Mouse (Mus musculus): ENCODE measurements around the gene Serpina1f. TPM values are rescaled to one million over a fixed set of nuclear protein-coding genes. Genes with fewer than 3 reads are reported as not detected.
"Not testable (repeated sequence)": the region's sequence is repeated elsewhere in the genome, so short reads cannot be mapped to it uniquely, and the experiment has no call there.

The Serpina1f gene
- polyA plus RNA-seq, 1 experiment from 2014 or later, result not detected

GRCm38 (mm10) chr12:103683775-103684174, 11.6 kb downstream of the Serpina1f start:
- DNase-seq (ENCODE audit: low spot score), result no peak
- no peaks in the 10 kb centered on the region for H3K27me3 ChIP-seq (ENCODE audit: low read depth, poor library complexity, severe bottlenecking)
- H3K36me3 ChIP-seq, result no peaks in the 10 kb centered on the region
- H3K4me1 ChIP-seq, result peaks cover 4% of the 10 kb centered on the region; the same call in 1 of the 2 replicates
- H3K27ac ChIP-seq, result no peak overlapping the region
- no peaks in the 10 kb centered on the region for H3K9me3 ChIP-seq (replicated peaks)
- H3K4me3 ChIP-seq, result no peak overlapping the region
- WGBS, result 55% methylated on average over 4 of the region's 4 CpGs

GRCm38 (mm10) chr12:103681739-103682138, 13.6 kb downstream of the Serpina1f start:
- H3K27me3 ChIP-seq (ENCODE audit: low read depth, poor library complexity, severe bottlenecking), result no peaks in the 10 kb centered on the region
- H3K4me1 ChIP-seq, result no peaks in the 10 kb centered on the region
- H3K36me3 ChIP-seq, result no peaks in the 10 kb centered on the region
- no peaks in the 10 kb centered on the region for H3K9me3 ChIP-seq (replicated peaks)
- WGBS, result 80% methylated on average over 2 of the region's 2 CpGs
- no peak overlapping the region for H3K4me3 ChIP-seq
- no peak for DNase-seq (ENCODE audit: low spot score)
- no peak overlapping the region for H3K27ac ChIP-seq

- no peak overlapping the region for H3K27ac ChIP-seq
- no peaks in the 10 kb centered on the region for H3K36me3 ChIP-seq
- WGBS, result 91% methylated on average over 2 of the region's 2 CpGs
- no peaks in the 10 kb centered on the region for H3K9me3 ChIP-seq (replicated peaks)
- no peaks in the 10 kb centered on the region for H3K27me3 ChIP-seq (ENCODE audit: low read depth, poor library complexity, severe bottlenecking)
- no peaks in the 10 kb centered on the region for H3K4me1 ChIP-seq
- no peak overlapping the region for H3K4me3 ChIP-seq
- no peak for DNase-seq (ENCODE audit: low spot score)
These were observed 14.2 kb downstream of the Serpina1f start for GRCm38 (mm10) chr12:103681169-103681568.

- H3K27ac ChIP-seq; H3K4me1 ChIP-seq; DNase-seq (ENCODE audit: low spot score); H3K4me3 ChIP-seq; H3K9me3 ChIP-seq (replicated peaks); H3K36me3 ChIP-seq; H3K27me3 ChIP-seq (ENCODE audit: low read depth, poor library complexity, severe bottlenecking): not testable (repeated sequence)
- WGBS, result 89% methylated on average over 1 of the region's 1 CpGs
These were observed 15.5 kb downstream of the Serpina1f start for GRCm38 (mm10) chr12:103679853-103680252.

GRCm38 (mm10) chr12:103676039-103676438, 19.3 kb downstream of the Serpina1f start, which contains the start of gene Serpina16:
Gene Serpina16, minus strand, starts transcription at chr12:103676139.
- H3K27ac ChIP-seq, result no peak within 1 kb of the TSS
- H3K9me3 ChIP-seq (replicated peaks), result no peaks in the 10 kb centered on the region
- no peaks in the 10 kb centered on the region for H3K36me3 ChIP-seq
- no peak for DNase-seq (ENCODE audit: low spot score)
- 95% methylated on average over 1 of the region's 1 CpGs for WGBS
- no peaks in the 10 kb centered on the region for H3K27me3 ChIP-seq (ENCODE audit: low read depth, poor library complexity, severe bottlenecking)
- no peaks in the 10 kb centered on the region for H3K4me1 ChIP-seq
- no peak within 1 kb of the TSS for H3K4me3 ChIP-seq

GRCm38 (mm10) chr12:103673179-103673578, 22.1 kb downstream of the Serpina1f start:
- Histone ChIP-seq H3K9me3 (replicated peaks) (no peaks in the 10 kb centered on the region), H3K4me1 (no peaks in the 10 kb centered on the region), H3K27ac (no peak overlapping the region), H3K36me3 (no peaks in the 10 kb centered on the region), H3K4me3 (no peak overlapping the region), H3K27me3 (ENCODE audit: low read depth, poor library complexity, severe bottlenecking) (no peaks in the 10 kb centered on the region)
- WGBS, result 90% methylated on average over 2 of the region's 2 CpGs
- DNase-seq (ENCODE audit: low spot score), result no peak

- 87% methylated on average over 3 of the region's 3 CpGs for WGBS
- Histone ChIP-seq H3K4me1 (no peaks in the 10 kb centered on the region), H3K36me3 (no peaks in the 10 kb centered on the region), H3K27me3 (ENCODE audit: low read depth, poor library complexity, severe bottlenecking) (no peaks in the 10 kb centered on the region), H3K27ac (no peak overlapping the region), H3K9me3 (replicated peaks) (no peaks in the 10 kb centered on the region), H3K4me3 (no peak overlapping the region)
- no peak for DNase-seq (ENCODE audit: low spot score)
These were observed 23.8 kb downstream of the Serpina1f start for GRCm38 (mm10) chr12:103671483-103671882.

GRCm38 (mm10) chr12:103670964-103671363, 24.4 kb downstream of the Serpina1f start:
- Histone ChIP-seq H3K9me3 (replicated peaks) (no peaks in the 10 kb centered on the region), H3K4me3 (no peak overlapping the region), H3K36me3 (no peaks in the 10 kb centered on the region), H3K27me3 (ENCODE audit: low read depth, poor library complexity, severe bottlenecking) (no peaks in the 10 kb centered on the region), H3K4me1 (no peaks in the 10 kb centered on the region), H3K27ac (no peak overlapping the region)
- WGBS, result 74% methylated on average over 2 of the region's 2 CpGs
- DNase-seq (ENCODE audit: low spot score), result no peak

GRCm38 (mm10) chr12:103670344-103670743, 25.0 kb downstream of the Serpina1f start:
- Histone ChIP-seq H3K4me3 (no peak overlapping the region), H3K36me3 (no peaks in the 10 kb centered on the region), H3K27ac (no peak overlapping the region), H3K27me3 (ENCODE audit: low read depth, poor library complexity, severe bottlenecking) (no peaks in the 10 kb centered on the region), H3K9me3 (replicated peaks) (no peaks in the 10 kb centered on the region), H3K4me1 (no peaks in the 10 kb centered on the region)
- DNase-seq (ENCODE audit: low spot score), result no peak
- WGBS, result 90% methylated on average over 5 of the region's 5 CpGs

GRCm38 (mm10) chr12:103665286-103665685, 30.0 kb downstream of the Serpina1f start:
- H3K4me3 ChIP-seq, result no peak overlapping the region
- no peaks in the 10 kb centered on the region for H3K27me3 ChIP-seq (ENCODE audit: low read depth, poor library complexity, severe bottlenecking)
- no peak overlapping the region for H3K27ac ChIP-seq
- H3K4me1 ChIP-seq, result no peaks in the 10 kb centered on the region
- DNase-seq (ENCODE audit: low spot score), result no peak
- 92% methylated on average over 3 of the region's 3 CpGs for WGBS
- H3K36me3 ChIP-seq, result no peaks in the 10 kb centered on the region
- no peaks in the 10 kb centered on the region for H3K9me3 ChIP-seq (replicated peaks)

GRCm38 (mm10) chr12:103662053-103662452, 33.3 kb downstream of the Serpina1f start:
- not testable (repeated sequence) for H3K27me3 ChIP-seq (ENCODE audit: low read depth, poor library complexity, severe bottlenecking); H3K4me3 ChIP-seq; H3K4me1 ChIP-seq; H3K9me3 ChIP-seq (replicated peaks); H3K27ac ChIP-seq; H3K36me3 ChIP-seq; DNase-seq (ENCODE audit: low spot score)

- Histone ChIP-seq H3K27me3 (ENCODE audit: low read depth, poor library complexity, severe bottlenecking) (no peaks in the 10 kb centered on the region), H3K27ac (no peak overlapping the region), H3K36me3 (no peaks in the 10 kb centered on the region), H3K4me1 (no peaks in the 10 kb centered on the region), H3K4me3 (no peak overlapping the region), H3K9me3 (replicated peaks) (no peaks in the 10 kb centered on the region)
- 87% methylated on average over 5 of the region's 5 CpGs for WGBS
- no peak for DNase-seq (ENCODE audit: low spot score)
These were observed 35.3 kb downstream of the Serpina1f start for GRCm38 (mm10) chr12:103660076-103660475.

GRCm38 (mm10) chr12:103659171-103659570, 36.2 kb downstream of the Serpina1f start:
- Histone ChIP-seq H3K27ac (no peak overlapping the region), H3K4me3 (no peak overlapping the region), H3K36me3 (no peaks in the 10 kb centered on the region), H3K4me1 (no peaks in the 10 kb centered on the region), H3K27me3 (ENCODE audit: low read depth, poor library complexity, severe bottlenecking) (no peaks in the 10 kb centered on the region), H3K9me3 (replicated peaks) (no peaks in the 10 kb centered on the region)
- 91% methylated on average over 2 of the region's 2 CpGs for WGBS
- DNase-seq (ENCODE audit: low spot score), result no peak

GRCm38 (mm10) chr12:103657991-103658390, 37.3 kb downstream of the Serpina1f start:
- no peaks in the 10 kb centered on the region for H3K27me3 ChIP-seq (ENCODE audit: low read depth, poor library complexity, severe bottlenecking)
- H3K4me1 ChIP-seq, result no peaks in the 10 kb centered on the region
- no peak overlapping the region for H3K4me3 ChIP-seq
- H3K36me3 ChIP-seq, result no peaks in the 10 kb centered on the region
- 89% methylated on average over 10 of the region's 10 CpGs for WGBS
- DNase-seq (ENCODE audit: low spot score), result no peak
- no peaks in the 10 kb centered on the region for H3K9me3 ChIP-seq (replicated peaks)
- H3K27ac ChIP-seq, result no peak overlapping the region
